Comparison of ENCODE assay signal across 20 mouse cellular contexts in genomic region chr12:79420605-79421004, GRCm38 (mm10).
DNase-seq lines count a peak whose midpoint lies in the region; ATAC-seq and TF ChIP-seq lines count a peak whose summit lies in the region.
"Had no signal": no experiment of that assay in that cellular context is flagged by ENCODE, and none has a peak within 500 bp of the region (broad histone marks: within the 10 kb centered on the region; RNA-seq: fewer than 3 reads in every experiment).

No protein-coding gene starts in this region.

- no peak for TF ChIP-seq CTCF in lung, embryonic 14.5 days (IDR thresholded peaks at IDR 0.05; ENCODE audit: low read depth)

- H3K36me3 ChIP-seq in lung, embryonic 14.5 days (ENCODE audit: insufficient read depth): no peaks in the 10 kb centered on the region
- no peaks in the 10 kb centered on the region for H3K36me3 ChIP-seq in embryonic facial prominence, embryonic 14.5 days (ENCODE audit: control insufficient read depth, insufficient read depth, low read length)
- H3K36me3 ChIP-seq: hindbrain, embryonic 13.5 days had no signal

- H3K4me1 ChIP-seq in lung, embryonic 14.5 days (ENCODE audit: insufficient read depth): no peaks in the 10 kb centered on the region; the same call in 1 of the 2 replicates
- peaks cover 7% of the 10 kb centered on the region; the same call in 1 of the 2 replicates for H3K4me1 ChIP-seq in embryonic facial prominence, embryonic 14.5 days (ENCODE audit: control insufficient read depth, insufficient read depth, low read length)
- H3K4me1 ChIP-seq: forebrain, embryonic 13.5 days; hindbrain, embryonic 13.5 days had no signal

- DNase-seq in embryo, embryonic 10.5 days (ENCODE audit: low spot score): peak; percentile 29
- no peak for DNase-seq in embryo, embryonic 11 days
- peak; percentile 39 for DNase-seq in lung, embryonic 14.5 days
- DNase-seq in lung, postnatal 25 days (ENCODE audit: low spot score): no peak
- peak; percentile 72 for DNase-seq in embryonic facial prominence, embryonic 14.5 days (ENCODE audit: low spot score)
- no peak for DNase-seq in MN1 (ENCODE audit: low spot score)
- DNase-seq in right cerebral cortex, adult 18-20 months: no peak
- DNase-seq: adrenal gland, adult 8-10 months; adrenal gland, postnatal 36 days; cerebellum, adult 2 months; cerebellum, postnatal 10 days; gastrocnemius, adult 2 months; gastrocnemius, postnatal 25 days; heart, postnatal 10 days; heart, postnatal 4 days; kidney, adult 11 months had no signal

- no peak for ATAC-seq in lung, embryonic 14.5 days (ENCODE audit: insufficient read depth)
- ATAC-seq in embryonic facial prominence, embryonic 14.5 days (ENCODE audit: low read depth): peak; percentile 65; the same call in 1 of the 2 replicates
- ATAC-seq: forebrain, embryonic 13.5 days; hindbrain, postnatal 0 days had no signal

- H3K27ac ChIP-seq in lung, embryonic 14.5 days (ENCODE audit: low read depth): no peak overlapping the region
- H3K27ac ChIP-seq in embryonic facial prominence, embryonic 14.5 days (replicated peaks; ENCODE audit: low read depth, low read length): no peak overlapping the region; the same call in 1 of the 2 replicates
- H3K27ac ChIP-seq: forebrain, embryonic 13.5 days; gastrocnemius, adult 2 months; hindbrain, embryonic 13.5 days; hindbrain, postnatal 0 days had no signal

- H3K27me3 ChIP-seq in lung, embryonic 14.5 days (ENCODE audit: insufficient read depth, low read length): no peaks in the 10 kb centered on the region
- no peaks in the 10 kb centered on the region for H3K27me3 ChIP-seq in embryonic facial prominence, embryonic 14.5 days (replicated peaks; ENCODE audit: control insufficient read depth, insufficient read depth, low read length)
- H3K27me3 ChIP-seq: CH12.LX; forebrain, embryonic 13.5 days; hindbrain, embryonic 13.5 days had no signal

- no peak overlapping the region for H3K4me2 ChIP-seq in lung, embryonic 14.5 days
- 0 out of 2 replicates have a peak overlapping the region, but pooled peaks have one; percentile 8 for H3K4me2 ChIP-seq in embryonic facial prominence, embryonic 14.5 days (ENCODE audit: low read depth, low read length)
- H3K4me2 ChIP-seq: forebrain, embryonic 13.5 days; hindbrain, embryonic 13.5 days had no signal

- H3K4me3 ChIP-seq in lung, embryonic 14.5 days (ENCODE audit: low read depth, low read length): no peak overlapping the region
- no peak overlapping the region for H3K4me3 ChIP-seq in embryonic facial prominence, embryonic 14.5 days (ENCODE audit: low read depth, low read length)
- H3K4me3 ChIP-seq: forebrain, embryonic 13.5 days; gastrocnemius, adult 2 months; hindbrain, embryonic 13.5 days had no signal

- H3K9ac ChIP-seq in lung, embryonic 14.5 days: no peak overlapping the region; the same call in 1 of the 2 replicates
- no peak overlapping the region for H3K9ac ChIP-seq in embryonic facial prominence, embryonic 14.5 days (ENCODE audit: low read depth, low read length)
- H3K9ac ChIP-seq: forebrain, embryonic 13.5 days; hindbrain, embryonic 13.5 days had no signal

- no peaks in the 10 kb centered on the region for H3K9me3 ChIP-seq in lung, embryonic 14.5 days (ENCODE audit: low read depth, low read length)
- no peaks in the 10 kb centered on the region for H3K9me3 ChIP-seq in embryonic facial prominence, embryonic 14.5 days (ENCODE audit: control insufficient read depth, low read length)
- H3K9me3 ChIP-seq: forebrain, embryonic 13.5 days; hindbrain, embryonic 13.5 days had no signal

- 19% methylated on average over 6 of the region's 6 CpGs for WGBS in lung, embryonic 14.5 days
- WGBS in embryonic facial prominence, embryonic 14.5 days: 9% methylated on average over 6 of the region's 6 CpGs

Comparison
In these comparisons a context has a peak if more than half of its experiments do, and no peak if none do; other contexts are left out.
1. DNase-seq: peak in embryo, embryonic 10.5 days (single experiment), lung, embryonic 14.5 days (single experiment) and embryonic facial prominence, embryonic 14.5 days (single experiment); none in embryo, embryonic 11 days (single experiment), lung, postnatal 25 days (single experiment), MN1 (single experiment) and right cerebral cortex, adult 18-20 months (single experiment).